Comparison of ENCODE assay signal across 8 mouse cellular contexts in the genomic region with DNA sequence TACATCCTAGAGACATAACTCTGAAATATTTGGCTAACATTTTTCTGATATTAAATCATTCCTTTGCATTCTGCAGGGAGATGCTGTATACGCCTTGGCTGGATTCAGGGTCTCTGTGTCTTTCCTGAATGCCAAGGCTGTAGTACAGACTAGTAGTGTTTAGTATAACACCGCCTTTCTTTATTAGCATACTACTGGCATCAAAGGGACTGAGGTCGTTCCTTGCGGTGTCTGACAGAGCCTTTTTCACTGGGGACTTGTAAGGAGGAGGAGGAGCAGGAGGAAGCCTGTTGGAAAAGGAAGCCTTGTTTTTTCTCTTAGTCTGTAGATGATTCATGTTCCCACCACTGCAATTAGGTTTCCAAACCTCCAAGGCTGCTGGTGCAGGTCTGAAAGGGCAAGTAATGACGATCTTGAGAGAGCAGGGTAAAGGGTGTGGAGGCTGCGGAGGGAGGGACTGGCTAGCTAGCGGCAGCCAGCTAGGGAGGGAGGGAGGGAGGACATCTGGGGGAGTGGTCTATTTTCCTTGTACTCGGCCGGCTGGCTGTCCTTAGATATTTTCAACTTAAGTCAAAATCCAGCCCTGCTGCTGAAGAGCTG.
DNase-seq lines count a peak whose midpoint lies in the region; ATAC-seq and TF ChIP-seq lines count a peak whose summit lies in the region.

No protein-coding gene starts in this region.

- H3K27ac ChIP-seq in cortical plate, adult 2 months (ENCODE audit: insufficient read depth, low read length) = no peak overlapping the region; the same call in 1 of the 2 replicates
- peak overlapping the region; percentile 70 for H3K27ac ChIP-seq in hindbrain, postnatal 0 days
- H3K27ac ChIP-seq in limb, embryonic 13.5 days = peak overlapping the region; percentile 76
- peak overlapping the region; percentile 62 for H3K27ac ChIP-seq in midbrain, embryonic 15.5 days

- peak overlapping the region; percentile 63 for H3K4me2 ChIP-seq in hindbrain, postnatal 0 days (ENCODE audit: low read depth, low read length)
- H3K4me2 ChIP-seq in limb, embryonic 13.5 days (replicated peaks) = peak overlapping the region; percentile 59
- peak overlapping the region; percentile 66 for H3K4me2 ChIP-seq in midbrain, embryonic 15.5 days

- peak; percentile 78 for ATAC-seq in Patski
- peak; percentile 89 for ATAC-seq in hindbrain, postnatal 0 days
- peak; percentile 86 for ATAC-seq in limb, embryonic 13.5 days (ENCODE audit: low FRiP score, low read depth)
- ATAC-seq in midbrain, embryonic 15.5 days (replicated peaks) = peak; percentile 89

- TF ChIP-seq POLR2A in cortical plate, adult 2 months (IDR thresholded peaks at IDR 0.05; ENCODE audit: extremely low read depth, insufficient read depth, low read length) = no peak

- CTCF ChIA-PET in Patski (lab: Charles Lee) = no interaction called here

- in situ Hi-C loops in Patski (cut with MboI; ENCODE audit: low pct_unique_long_range_greater_than_20kb) = loop anchor here (5.0 to 10.0 kb wide), 2 partner anchors 45 to 233 kb away; no protein-coding TSS in a partner anchor

- POLR2A ChIA-PET in Patski (lab: Charles Lee) = interaction anchor here (0.6 kb wide), 1 partner anchor 10 kb away, joined by 3 read pairs; no protein-coding TSS in a partner anchor

- DNase-seq in Patski (ENCODE audit: low read depth, low spot score) = peak; percentile 58
- peak; percentile 82 for DNase-seq in gastrocnemius, postnatal 25 days
- peak; percentile 65 for DNase-seq in hindbrain, postnatal 0 days (ENCODE audit: low spot score)
- peak; percentile 76 for DNase-seq in yolk sac, embryonic 10.5 days (ENCODE audit: low spot score)
- DNase-seq in c-Kit-positive CD71-positive TER-119-positive erythroid progenitor cells, embryonic 14.5 days (ENCODE audit: low spot score) = no peak

- H3K9ac ChIP-seq in hindbrain, postnatal 0 days (replicated peaks; ENCODE audit: low read length) = peak overlapping the region; percentile 25; the same call in 1 of the 2 replicates
- peak overlapping the region; percentile 43; the same call in 1 of the 2 replicates for H3K9ac ChIP-seq in limb, embryonic 13.5 days
- H3K9ac ChIP-seq in midbrain, embryonic 15.5 days = peak overlapping the region; percentile 36

- H3K27me3 ChIP-seq in Patski = no peaks in the 10 kb centered on the region
- no peaks in the 10 kb centered on the region for H3K27me3 ChIP-seq in hindbrain, postnatal 0 days (ENCODE audit: insufficient read depth, low read length)
- no peaks in the 10 kb centered on the region for H3K27me3 ChIP-seq in limb, embryonic 13.5 days
- no peaks in the 10 kb centered on the region for H3K27me3 ChIP-seq in midbrain, embryonic 15.5 days (replicated peaks)

- WGBS in hindbrain, postnatal 0 days = 4% methylated on average over 9 of the region's 9 CpGs
- WGBS in limb, embryonic 13.5 days = 4% methylated on average over 9 of the region's 9 CpGs
- 3% methylated on average over 8 of the region's 9 CpGs for WGBS in midbrain, embryonic 15.5 days

- no peaks in the 10 kb centered on the region for H3K9me3 ChIP-seq in hindbrain, postnatal 0 days (ENCODE audit: low read length)
- H3K9me3 ChIP-seq in limb, embryonic 13.5 days = no peaks in the 10 kb centered on the region
- H3K9me3 ChIP-seq in midbrain, embryonic 15.5 days = no peaks in the 10 kb centered on the region

- H3K36me3 ChIP-seq in hindbrain, postnatal 0 days (ENCODE audit: insufficient read depth, low read length) = no peaks in the 10 kb centered on the region
- H3K36me3 ChIP-seq in limb, embryonic 13.5 days = no peaks in the 10 kb centered on the region
- H3K36me3 ChIP-seq in midbrain, embryonic 15.5 days (replicated peaks) = no peaks in the 10 kb centered on the region

- peaks cover 5% of the 10 kb centered on the region for H3K4me1 ChIP-seq in cortical plate, adult 2 months (ENCODE audit: control insufficient read depth, insufficient read depth, low read length)
- H3K4me1 ChIP-seq in hindbrain, postnatal 0 days (ENCODE audit: insufficient read depth, low read length) = 0 out of 2 replicates have a peak, but pooled peaks cover 6% of the 10 kb centered on the region
- peaks cover 52% of the 10 kb centered on the region for H3K4me1 ChIP-seq in limb, embryonic 13.5 days
- 0 out of 2 replicates have a peak, but pooled peaks cover 8% of the 10 kb centered on the region for H3K4me1 ChIP-seq in midbrain, embryonic 15.5 days

- TF ChIP-seq CTCF in Patski (IDR thresholded peaks at IDR 0.05) = no peak
- no peak for TF ChIP-seq CTCF in cortical plate, adult 2 months (IDR thresholded peaks at IDR 0.05; ENCODE audit: extremely low read depth, insufficient read depth, low read length)
- no peak for TF ChIP-seq CTCF in hindbrain, postnatal 0 days (IDR thresholded peaks at IDR 0.05; ENCODE audit: low read depth)

- H3K4me3 ChIP-seq in cortical plate, adult 2 months (ENCODE audit: insufficient read depth, low read length) = peak overlapping the region; percentile 28
- peak overlapping the region; percentile 35 for H3K4me3 ChIP-seq in hindbrain, postnatal 0 days (ENCODE audit: low read length)
- H3K4me3 ChIP-seq in limb, embryonic 13.5 days = peak overlapping the region; percentile 33
- peak overlapping the region; percentile 37 for H3K4me3 ChIP-seq in midbrain, embryonic 15.5 days
